Mouse (Mus musculus): ENCODE results near the gene Tcf19. TPM values are rescaled to one million over a fixed set of nuclear protein-coding genes. Genes with fewer than 3 reads are reported as not detected.

Gene Tcf19
- total and polyA plus RNA-seq, 3 experiments: 29.7 to 38.4 (median 37.7) TPM

DNA sequence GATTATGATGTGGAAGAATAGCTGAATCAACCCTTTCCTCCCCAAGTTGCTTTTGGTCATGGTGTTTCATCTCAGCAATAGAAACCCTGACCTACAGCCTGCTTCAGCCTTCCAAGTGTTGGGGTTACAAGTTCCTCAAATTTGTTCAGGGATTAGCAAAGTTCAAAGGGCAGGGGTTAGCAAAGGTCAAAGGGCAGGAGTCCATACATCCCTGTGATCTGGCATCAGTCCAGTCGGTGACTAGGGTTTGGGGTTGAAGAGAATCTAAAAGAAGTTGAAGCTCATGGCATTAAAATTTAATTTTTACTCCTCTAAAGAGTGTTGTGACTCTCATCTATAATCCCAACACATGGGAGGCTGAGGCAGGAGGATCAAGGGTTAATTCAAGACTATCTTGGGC lies 21.9 kb upstream of the Tcf19 start:
- dilution Hi-C loops (cut with MboI; ENCODE audit: extremely low pct_ligation_motif_present, extremely low pct_unique_long_range_greater_than_20kb, low sequenced_read_pairs): no loop called here

DNA sequence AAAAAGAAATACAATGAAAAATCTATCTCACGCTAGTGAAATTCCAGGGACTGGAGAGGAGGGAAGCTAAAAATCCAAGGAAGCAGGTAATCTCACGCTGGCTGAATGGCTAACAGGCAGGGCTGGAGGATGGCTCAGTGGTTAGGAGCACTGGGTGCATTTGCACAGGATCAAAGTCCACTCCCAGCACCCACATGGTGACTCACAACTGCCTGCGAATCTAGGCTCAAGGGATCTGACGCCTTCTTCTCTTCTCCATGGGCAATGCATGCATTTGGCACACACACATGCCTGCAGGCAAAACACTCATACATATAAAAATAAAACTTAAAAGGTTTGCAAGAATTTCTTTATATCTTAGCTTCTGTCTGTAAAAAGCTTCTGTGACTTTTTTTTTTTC lies 20.8 kb upstream of the Tcf19 start:
- H3K36me3 ChIP-seq (replicated peaks in 1 of 2; ENCODE audit: control insufficient read depth in 1 of 2, insufficient read depth in 1 of 2, low read length in 1 of 2): no peaks in the 10 kb centered on the region
- no peak overlapping the region for H3K27ac ChIP-seq (ENCODE audit: insufficient read depth, low read depth)
- in situ Hi-C loops (cut with MboI; ENCODE audit: low pct_ligation_motif_present, low pct_unique_long_range_greater_than_20kb, low sequenced_read_pairs) (no loop called here), dilution Hi-C loops (cut with MboI; ENCODE audit: extremely low pct_ligation_motif_present, extremely low pct_unique_long_range_greater_than_20kb, low sequenced_read_pairs) (no loop called here)
- peaks cover 0 to 4% of the 10 kb centered on the region in 2 experiments; a peak in 1 of 4 replicates for H3K4me1 ChIP-seq (ENCODE audit: control insufficient read depth in 1 of 2, insufficient read depth in 2 of 2)
- no peak for TF ChIP-seq JUND (conservative IDR thresholded peaks at IDR 0.05; ENCODE audit: low read depth, low read length)
- no peak overlapping the region for H3K4me3 ChIP-seq (replicated peaks in 1 of 3; ENCODE audit: low read depth in 2 of 3, low read length in 2 of 3, poor library complexity in 1 of 3)
- no peak overlapping the region for H3K9ac ChIP-seq (ENCODE audit: insufficient read depth, low read depth)
- no peaks in the 10 kb centered on the region for H3K9me3 ChIP-seq (replicated peaks; ENCODE audit: low read length)
- peaks cover 8% of the 10 kb centered on the region for H3K27me3 ChIP-seq (replicated peaks)
- no peaks in the 10 kb centered on the region for H3K79me2 ChIP-seq (replicated peaks; ENCODE audit: control insufficient read depth, extremely low read depth, insufficient read depth, poor library complexity, severe bottlenecking)
- no peak for DNase-seq (ENCODE audit: extremely low read depth)
- H3K4me2 ChIP-seq (ENCODE audit: insufficient read depth, low read depth, poor library complexity, severe bottlenecking): no peak overlapping the region

More for the DNA sequence above, 21.9 kb upstream of the Tcf19 start:
- Histone ChIP-seq H3K79me2 (replicated peaks; ENCODE audit: control insufficient read depth, extremely low read depth, insufficient read depth, poor library complexity, severe bottlenecking) (no peaks in the 10 kb centered on the region), H3K36me3 (replicated peaks in 1 of 2; ENCODE audit: control insufficient read depth in 1 of 2, insufficient read depth in 1 of 2, low read length in 1 of 2) (no peaks in the 10 kb centered on the region), H3K4me2 (ENCODE audit: insufficient read depth, low read depth, poor library complexity, severe bottlenecking) (no peak overlapping the region), H3K27me3 (replicated peaks) (peaks cover 8% of the 10 kb centered on the region), H3K9ac (ENCODE audit: insufficient read depth, low read depth) (no peak overlapping the region), H3K27ac (ENCODE audit: insufficient read depth, low read depth) (no peak overlapping the region), H3K4me1 (ENCODE audit: control insufficient read depth in 1 of 2, insufficient read depth in 2 of 2) (peaks cover 7 to 13% of the 10 kb centered on the region in 2 experiments), H3K9me3 (replicated peaks; ENCODE audit: low read length) (no peaks in the 10 kb centered on the region), H3K4me3 (replicated peaks in 1 of 3; ENCODE audit: low read depth in 2 of 3, low read length in 2 of 3, poor library complexity in 1 of 3) (no peak overlapping the region)
- no peak for DNase-seq (ENCODE audit: extremely low read depth)
- in situ Hi-C loops (cut with MboI; ENCODE audit: low pct_ligation_motif_present, low pct_unique_long_range_greater_than_20kb, low sequenced_read_pairs): no loop called here
- TF ChIP-seq MXI1 (IDR thresholded peaks at IDR 0.05; ENCODE audit: low read depth, low read length): no peak
- TF ChIP-seq MAX (IDR thresholded peaks at IDR 0.05; ENCODE audit: low read length): no peak
- no peak for TF ChIP-seq PAX5 (IDR thresholded peaks at IDR 0.05; ENCODE audit: low read length)
- TF ChIP-seq NRF1 (IDR thresholded peaks at IDR 0.05; ENCODE audit: low read depth, low read length): no peak
- TF ChIP-seq MYC (IDR thresholded peaks at IDR 0.05; ENCODE audit: low read depth, low read length): no peak
- TF ChIP-seq POLR2AphosphoS2 (IDR thresholded peaks at IDR 0.05; ENCODE audit: low read depth, low read length): no peak
- no peak for TF ChIP-seq MAZ (IDR thresholded peaks at IDR 0.05; ENCODE audit: low read depth, low read length)
- no peak for TF ChIP-seq NELFE (IDR thresholded peaks at IDR 0.05; ENCODE audit: low read depth, low read length)
- no peak for TF ChIP-seq ZKSCAN1 (IDR thresholded peaks at IDR 0.05; ENCODE audit: borderline replicate concordance, low read depth, low read length)
- no peak for TF ChIP-seq HCFC1 (IDR thresholded peaks at IDR 0.05; ENCODE audit: low read depth, low read length)
- TF ChIP-seq ZNF384 (IDR thresholded peaks at IDR 0.05; ENCODE audit: low read depth, low read length): no peak
- no peak for TF ChIP-seq USF1 (IDR thresholded peaks at IDR 0.05; ENCODE audit: low read depth, low read length)
- no peak for TF ChIP-seq ELF1 (IDR thresholded peaks at IDR 0.05; ENCODE audit: low read depth, low read length)
- TF ChIP-seq CHD2 (IDR thresholded peaks at IDR 0.05; ENCODE audit: low read length): no peak

DNA sequence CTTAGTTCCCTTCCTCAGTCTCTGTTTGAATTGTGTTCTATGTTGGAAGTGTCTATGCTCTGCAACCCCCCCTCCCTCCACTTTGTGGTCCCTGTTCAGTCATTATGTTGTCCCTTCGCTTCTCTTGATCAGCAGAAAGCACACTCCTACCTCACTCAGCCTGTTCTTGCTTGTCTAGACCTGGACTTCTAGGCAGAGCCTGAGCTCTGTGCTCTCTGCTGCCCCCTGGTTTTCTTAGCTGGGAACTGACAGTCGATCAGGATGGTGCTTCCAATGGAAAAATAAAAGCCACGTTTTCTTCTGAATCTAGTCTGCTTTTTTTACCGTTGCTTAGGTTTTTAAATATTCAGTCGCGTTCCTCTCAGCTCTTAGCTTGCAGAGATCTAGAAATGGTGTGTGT lies 17.7 kb upstream of the Tcf19 start:
- Histone ChIP-seq H3K4me3 (replicated peaks in 1 of 3; ENCODE audit: low read depth in 2 of 3, low read length in 2 of 3, poor library complexity in 1 of 3) (no peak overlapping the region), H3K9me3 (replicated peaks; ENCODE audit: low read length) (no peaks in the 10 kb centered on the region), H3K4me2 (ENCODE audit: insufficient read depth, low read depth, poor library complexity, severe bottlenecking) (peak overlapping the region; percentile 65; the same call in 1 of the 2 replicates), H3K27me3 (replicated peaks) (peaks cover 3% of the 10 kb centered on the region), H3K36me3 (replicated peaks in 1 of 2; ENCODE audit: control insufficient read depth in 1 of 2, insufficient read depth in 1 of 2, low read length in 1 of 2) (peaks cover 5 to 23% of the 10 kb centered on the region in 2 experiments), H3K79me2 (replicated peaks; ENCODE audit: control insufficient read depth, extremely low read depth, insufficient read depth, poor library complexity, severe bottlenecking) (no peaks in the 10 kb centered on the region), H3K27ac (ENCODE audit: insufficient read depth, low read depth) (no peak overlapping the region), H3K9ac (ENCODE audit: insufficient read depth, low read depth) (no peak overlapping the region), H3K4me1 (ENCODE audit: control insufficient read depth in 1 of 2, insufficient read depth in 2 of 2) (peaks cover 0 to 4% of the 10 kb centered on the region in 2 experiments; a peak in 1 of 4 replicates)
- dilution Hi-C loops (cut with MboI; ENCODE audit: extremely low pct_ligation_motif_present, extremely low pct_unique_long_range_greater_than_20kb, low sequenced_read_pairs): no loop called here
- DNase-seq (ENCODE audit: extremely low read depth): peak; percentile 77
- TF ChIP-seq POLR2AphosphoS2 (IDR thresholded peaks at IDR 0.05; ENCODE audit: low read depth, low read length): no peak
- peak; percentile 81 for TF ChIP-seq SMC3 (IDR thresholded peaks at IDR 0.05; ENCODE audit: low read depth, low read length)
- no peak for TF ChIP-seq CHD1 (IDR thresholded peaks at IDR 0.05; ENCODE audit: low read depth, low read length)
- TF ChIP-seq UBTF (IDR thresholded peaks at IDR 0.05; ENCODE audit: low read depth, low read length): no peak
- no peak for TF ChIP-seq MAX (IDR thresholded peaks at IDR 0.05; ENCODE audit: low read length)
- no peak for TF ChIP-seq MEF2A (IDR thresholded peaks at IDR 0.05; ENCODE audit: borderline replicate concordance, low read depth, low read length)
- TF ChIP-seq IRF4 (IDR thresholded peaks at IDR 0.05; ENCODE audit: low read depth, low read length): no peak
- TF ChIP-seq SIN3A (IDR thresholded peaks at IDR 0.05; ENCODE audit: low read length): 0 out of 2 replicates have a peak, but pooled peaks have one; percentile 15
- TF ChIP-seq CTCF (conservative IDR thresholded peaks at IDR 0.05 in 1 of 2, IDR thresholded peaks at IDR 0.05 in 1 of 2; ENCODE audit: low read depth in 2 of 2, low read length in 2 of 2): peak; percentile 83 to 90
- no peak for TF ChIP-seq MYC (IDR thresholded peaks at IDR 0.05; ENCODE audit: low read depth, low read length)
- peak; percentile 42 for TF ChIP-seq RAD21 (IDR thresholded peaks at IDR 0.05; ENCODE audit: low read depth, low read length)
- in situ Hi-C loops (cut with MboI; ENCODE audit: low pct_ligation_motif_present, low pct_unique_long_range_greater_than_20kb, low sequenced_read_pairs): no loop called here

All from CH12.LX (cell line).